29 mouse cellular contexts compared by ENCODE assay signal in genomic region chr2:131138296-131138695, GRCm38 (mm10). TPM values are rescaled to one million over a fixed set of nuclear protein-coding genes. Genes with fewer than 3 reads are reported as not detected.
A peak's percentile ranks its signal among the peaks of the same experiment; 100 is the strongest.
DNase-seq lines count a peak whose midpoint lies in the region; ATAC-seq and TF ChIP-seq lines count a peak whose summit lies in the region.
"Had no signal": no experiment of that assay in that cellular context is flagged by ENCODE, and none has a peak within 500 bp of the region (broad histone marks: within the 10 kb centered on the region; RNA-seq: fewer than 3 reads in every experiment).

No protein-coding gene starts in this region.

- peaks cover 32% of the 10 kb centered on the region for H3K4me1 ChIP-seq in heart, postnatal 0 days (ENCODE audit: control insufficient read depth, insufficient read depth)
- H3K4me1 ChIP-seq in heart, embryonic 12.5 days (replicated peaks), result peaks cover 49% of the 10 kb centered on the region
- H3K4me1 ChIP-seq in liver, embryonic 13.5 days (replicated peaks), result peaks cover 93% of the 10 kb centered on the region
- H3K4me1 ChIP-seq in liver, embryonic 11.5 days (replicated peaks; ENCODE audit: control insufficient read depth, insufficient read depth, low read length), result peaks cover 45% of the 10 kb centered on the region
- H3K4me1 ChIP-seq: forebrain, embryonic 15.5 days had no signal

- ATAC-seq in heart, postnatal 0 days (ENCODE audit: insufficient read depth, low read depth), result no peak
- ATAC-seq in heart, embryonic 12.5 days (ENCODE audit: insufficient number of reproducible peaks, low FRiP score), result no peak
- no peak for ATAC-seq in liver, embryonic 13.5 days (ENCODE audit: low read depth)
- no peak for ATAC-seq in liver, embryonic 11.5 days (replicated peaks; ENCODE audit: low FRiP score)
- ATAC-seq: forebrain, embryonic 15.5 days; hindbrain, postnatal 0 days; intestine, postnatal 0 days; midbrain, embryonic 13.5 days had no signal

- no peaks in the 10 kb centered on the region for H3K9me3 ChIP-seq in heart, postnatal 0 days (replicated peaks; ENCODE audit: control insufficient read depth, low read length)
- H3K9me3 ChIP-seq in heart, embryonic 12.5 days (replicated peaks), result no peaks in the 10 kb centered on the region
- H3K9me3 ChIP-seq in liver, embryonic 13.5 days (replicated peaks), result no peaks in the 10 kb centered on the region
- no peaks in the 10 kb centered on the region for H3K9me3 ChIP-seq in liver, embryonic 11.5 days (ENCODE audit: control insufficient read depth, low read length)
- H3K9me3 ChIP-seq: forebrain, embryonic 15.5 days; limb, embryonic 15.5 days; midbrain, embryonic 13.5 days; neural tube, embryonic 12.5 days; stomach, embryonic 15.5 days had no signal

- no peak overlapping the region for H3K4me3 ChIP-seq in heart, postnatal 0 days (ENCODE audit: low read depth, low read length)
- H3K4me3 ChIP-seq in heart, embryonic 12.5 days, result no peak overlapping the region
- H3K4me3 ChIP-seq in liver, embryonic 13.5 days (replicated peaks), result no peak overlapping the region
- H3K4me3 ChIP-seq in liver, embryonic 11.5 days (ENCODE audit: low read depth, low read length), result no peak overlapping the region
- H3K4me3 ChIP-seq: forebrain, embryonic 15.5 days; layer of hippocampus, adult 2 months; limb, embryonic 15.5 days; midbrain, embryonic 13.5 days; neural tube, embryonic 12.5 days; stomach, embryonic 15.5 days had no signal

- no peak for TF ChIP-seq CTCF in heart, postnatal 0 days (IDR thresholded peaks at IDR 0.05; ENCODE audit: low read depth)

- DNase-seq in heart, postnatal 0 days (ENCODE audit: low spot score), result peak; percentile 2
- DNase-seq in liver, embryonic 13.5 days, result no peak
- no peak for DNase-seq in liver, embryonic 11.5 days (ENCODE audit: low spot score)
- DNase-seq in urinary bladder, adult 2 months (ENCODE audit: low spot score), result peak; percentile 10
- no peak for DNase-seq in urinary bladder, postnatal 36 days (ENCODE audit: low spot score in 2 of 2)
- DNase-seq in layer of hippocampus, postnatal 10 days (ENCODE audit: low spot score in 2 of 2), result no peak
- DNase-seq: adrenal gland, postnatal 36 days; cerebellum, postnatal 25 days; embryo, embryonic 11 days; lung, postnatal 10 days; spleen, adult 18-20 months had no signal

- H3K27ac ChIP-seq in heart, postnatal 0 days (ENCODE audit: low read depth), result peak overlapping the region; percentile 30; the same call in 1 of the 2 replicates
- no peak overlapping the region for H3K27ac ChIP-seq in heart, embryonic 12.5 days (ENCODE audit: poor library complexity, severe bottlenecking)
- H3K27ac ChIP-seq in liver, embryonic 13.5 days, result peak overlapping the region; percentile 76
- H3K27ac ChIP-seq in liver, embryonic 11.5 days (ENCODE audit: low read depth, low read length), result no peak overlapping the region
- H3K27ac ChIP-seq: forebrain, embryonic 15.5 days; hindbrain, postnatal 0 days; kidney, postnatal 0 days; layer of hippocampus, adult 2 months; limb, embryonic 15.5 days; midbrain, embryonic 13.5 days; neural tube, embryonic 12.5 days; stomach, embryonic 15.5 days had no signal

- no peak overlapping the region for H3K9ac ChIP-seq in heart, postnatal 0 days (replicated peaks; ENCODE audit: low read depth, low read length)
- no peak overlapping the region for H3K9ac ChIP-seq in heart, embryonic 12.5 days
- H3K9ac ChIP-seq in liver, embryonic 13.5 days, result no peak overlapping the region
- no peak overlapping the region for H3K9ac ChIP-seq in liver, embryonic 11.5 days (ENCODE audit: low read depth, low read length)
- H3K9ac ChIP-seq: forebrain, embryonic 15.5 days; limb, embryonic 15.5 days; midbrain, embryonic 13.5 days; neural tube, embryonic 12.5 days; stomach, embryonic 15.5 days had no signal

- no peaks in the 10 kb centered on the region for H3K27me3 ChIP-seq in heart, postnatal 0 days (ENCODE audit: control insufficient read depth, insufficient read depth, low read length)
- no peaks in the 10 kb centered on the region for H3K27me3 ChIP-seq in heart, embryonic 12.5 days (replicated peaks)
- no peaks in the 10 kb centered on the region for H3K27me3 ChIP-seq in liver, embryonic 13.5 days
- no peaks in the 10 kb centered on the region for H3K27me3 ChIP-seq in liver, embryonic 11.5 days (replicated peaks; ENCODE audit: control insufficient read depth, insufficient read depth, low read length)
- H3K27me3 ChIP-seq: forebrain, embryonic 15.5 days; limb, embryonic 15.5 days; midbrain, embryonic 13.5 days; neural tube, embryonic 12.5 days; stomach, embryonic 15.5 days had no signal

- no peak for TF ChIP-seq EP300 in heart, postnatal 0 days (IDR thresholded peaks at IDR 0.05; ENCODE audit: low read depth)

- H3K4me2 ChIP-seq in heart, postnatal 0 days (ENCODE audit: low read depth, low read length), result no peak overlapping the region
- no peak overlapping the region for H3K4me2 ChIP-seq in heart, embryonic 12.5 days
- H3K4me2 ChIP-seq in liver, embryonic 13.5 days, result no peak overlapping the region
- H3K4me2 ChIP-seq in liver, embryonic 11.5 days, result no peak overlapping the region
- H3K4me2 ChIP-seq: forebrain, embryonic 15.5 days; limb, embryonic 15.5 days; midbrain, embryonic 13.5 days; neural tube, embryonic 12.5 days; stomach, embryonic 15.5 days had no signal

- 76% methylated on average over 4 of the region's 4 CpGs for WGBS in heart, postnatal 0 days
- 88% methylated on average over 4 of the region's 4 CpGs for WGBS in heart, embryonic 12.5 days
- 73% methylated on average over 4 of the region's 4 CpGs for WGBS in liver, embryonic 13.5 days (ENCODE audit: insufficient replicate concordance)
- WGBS in liver, embryonic 11.5 days, result 78% methylated on average over 4 of the region's 4 CpGs

- peaks cover 13% of the 10 kb centered on the region for H3K36me3 ChIP-seq in heart, postnatal 0 days (replicated peaks; ENCODE audit: control insufficient read depth, insufficient read depth, low read length)
- H3K36me3 ChIP-seq in heart, embryonic 12.5 days, result peaks cover 28% of the 10 kb centered on the region
- H3K36me3 ChIP-seq in liver, embryonic 13.5 days, result peaks cover 21% of the 10 kb centered on the region
- peaks cover 8% of the 10 kb centered on the region; the same call in 1 of the 2 replicates for H3K36me3 ChIP-seq in liver, embryonic 11.5 days (ENCODE audit: control insufficient read depth, insufficient read depth, low read length)

RNA-seq across cellular contexts. Expression of gene Gm11037, which starts 5.0 kb away (rescaled TPM):
- total RNA-seq in heart, postnatal 0 days (2014; rRNA removed; ENCODE audit: low replicate concordance), result not detected in 2 replicates
- not detected in 2 replicates for polyA plus RNA-seq in heart, postnatal 0 days (2015; fragmentation: Nextera tagmentation; extraction: Ambion mirVana)
- polyA plus RNA-seq in heart, embryonic 12.5 days (2016; fragmentation: Nextera tagmentation; extraction: Ambion mirVana), result not detected in 2 replicates
- polyA plus RNA-seq in liver, embryonic 13.5 days (2015; fragmentation: Nextera tagmentation; extraction: Ambion mirVana), result not detected in 2 replicates
- not detected in 2 replicates for polyA plus RNA-seq in liver, embryonic 11.5 days (2014; fragmentation: Nextera tagmentation; extraction: Ambion mirVana)
- polyA plus RNA-seq in urinary bladder, adult 2 months (2012; rRNA removed), result not detected in 2 replicates
- not detected for total RNA-seq in layer of hippocampus, postnatal 10 days (2021)
- total RNA-seq: adrenal gland, postnatal 36 days; heart, postnatal 36 days; hindbrain, postnatal 0 days; layer of hippocampus, adult 2 months; left cerebral cortex, adult 18-20 months; left cerebral cortex, postnatal 36 days; megakaryocyte progenitor cell, adult 5-6 weeks had no signal
- polyA plus RNA-seq: C2C12; embryonic facial prominence, embryonic 14.5 days; forebrain, embryonic 15.5 days; gonadal fat pad, adult 2 months; hindbrain, postnatal 0 days; intestine, postnatal 0 days; kidney, postnatal 0 days; limb, embryonic 15.5 days; midbrain, embryonic 13.5 days; neural tube, embryonic 12.5 days; stomach, embryonic 15.5 days; thymus, postnatal 0 days had no signal

RNA-seq across cellular contexts. Expression of gene Hspa12b, which starts 11.2 kb away (rescaled TPM):
- 17.1 and 29.3 TPM in 2 replicates for total RNA-seq in heart, postnatal 0 days (2014; rRNA removed; ENCODE audit: low replicate concordance)
- 7.2 and 9.0 TPM in 2 replicates for polyA plus RNA-seq in heart, postnatal 0 days (2015; fragmentation: Nextera tagmentation; extraction: Ambion mirVana)
- 8.7 and 8.9 TPM in 2 replicates for polyA plus RNA-seq in heart, embryonic 12.5 days (2016; fragmentation: Nextera tagmentation; extraction: Ambion mirVana)
- polyA plus RNA-seq in liver, embryonic 13.5 days (2015; fragmentation: Nextera tagmentation; extraction: Ambion mirVana), result 2.1 and 2.2 TPM in 2 replicates
- polyA plus RNA-seq in liver, embryonic 11.5 days (2014; fragmentation: Nextera tagmentation; extraction: Ambion mirVana), result 5.5 TPM in 2 replicates
- polyA plus RNA-seq in urinary bladder, adult 2 months (2012; rRNA removed), result 33.1 and 34.8 TPM in 2 replicates
- 10 to 100 TPM in 1 of 2 experiments, 1 to 10 TPM in 1; 9.3 to 10.9 TPM for total RNA-seq in layer of hippocampus, postnatal 10 days (2021)

RNA-seq across cellular contexts. Expression of gene 1700037H04Rik, which starts 21.6 kb away (rescaled TPM):
- total RNA-seq in heart, postnatal 0 days (2014; rRNA removed; ENCODE audit: low replicate concordance), result 48.3 and 88.8 TPM in 2 replicates
- polyA plus RNA-seq in heart, postnatal 0 days (2015; fragmentation: Nextera tagmentation; extraction: Ambion mirVana), result 35.9 and 39.7 TPM in 2 replicates
- polyA plus RNA-seq in heart, embryonic 12.5 days (2016; fragmentation: Nextera tagmentation; extraction: Ambion mirVana), result 69.2 and 69.6 TPM in 2 replicates
- polyA plus RNA-seq in liver, embryonic 13.5 days (2015; fragmentation: Nextera tagmentation; extraction: Ambion mirVana), result 124 and 129 TPM in 2 replicates
- 130 TPM in 2 replicates for polyA plus RNA-seq in liver, embryonic 11.5 days (2014; fragmentation: Nextera tagmentation; extraction: Ambion mirVana)
- polyA plus RNA-seq in urinary bladder, adult 2 months (2012; rRNA removed), result 51.9 and 54.5 TPM in 2 replicates
- 10 to 100 TPM; 64.4 to 70.0 TPM for total RNA-seq in layer of hippocampus, postnatal 10 days (2021)

RNA-seq across cellular contexts. Expression of gene Cenpb, which starts 41.6 kb away (rescaled TPM):
- total RNA-seq in heart, postnatal 0 days (2014; rRNA removed; ENCODE audit: low replicate concordance), result 62.9 and 84.8 TPM in 2 replicates
- polyA plus RNA-seq in heart, postnatal 0 days (2015; fragmentation: Nextera tagmentation; extraction: Ambion mirVana), result 7.1 and 7.8 TPM in 2 replicates
- polyA plus RNA-seq in heart, embryonic 12.5 days (2016; fragmentation: Nextera tagmentation; extraction: Ambion mirVana), result 6.9 and 7.2 TPM in 2 replicates
- 3.5 and 4.5 TPM in 2 replicates for polyA plus RNA-seq in liver, embryonic 13.5 days (2015; fragmentation: Nextera tagmentation; extraction: Ambion mirVana)
- polyA plus RNA-seq in liver, embryonic 11.5 days (2014; fragmentation: Nextera tagmentation; extraction: Ambion mirVana), result 3.8 and 4.9 TPM in 2 replicates
- polyA plus RNA-seq in urinary bladder, adult 2 months (2012; rRNA removed), result 60.4 and 94.3 TPM in 2 replicates
- 100 to 1,000 TPM; 106 to 108 TPM for total RNA-seq in layer of hippocampus, postnatal 10 days (2021)

RNA-seq across cellular contexts. Expression of gene Cdc25b, which starts 48.5 kb away (rescaled TPM):
- 15.3 and 31.9 TPM in 2 replicates for total RNA-seq in heart, postnatal 0 days (2014; rRNA removed; ENCODE audit: low replicate concordance)
- polyA plus RNA-seq in heart, postnatal 0 days (2015; fragmentation: Nextera tagmentation; extraction: Ambion mirVana), result 12.1 and 15.0 TPM in 2 replicates
- polyA plus RNA-seq in heart, embryonic 12.5 days (2016; fragmentation: Nextera tagmentation; extraction: Ambion mirVana), result 38.7 and 39.1 TPM in 2 replicates
- 171 and 201 TPM in 2 replicates for polyA plus RNA-seq in liver, embryonic 13.5 days (2015; fragmentation: Nextera tagmentation; extraction: Ambion mirVana)
- polyA plus RNA-seq in liver, embryonic 11.5 days (2014; fragmentation: Nextera tagmentation; extraction: Ambion mirVana), result 76.4 and 85.4 TPM in 2 replicates
- 38.9 and 39.3 TPM in 2 replicates for polyA plus RNA-seq in urinary bladder, adult 2 months (2012; rRNA removed)
- total RNA-seq in layer of hippocampus, postnatal 10 days (2021), result 10 to 100 TPM; 19.7 to 27.0 TPM

Comparison
In these comparisons a context has a peak if more than half of its experiments do, and no peak if none do; other contexts are left out.
1. DNase-seq: peak in heart, postnatal 0 days (single experiment) and urinary bladder, adult 2 months (single experiment); none in liver, embryonic 13.5 days (single experiment), liver, embryonic 11.5 days (single experiment), urinary bladder, postnatal 36 days (0 of 2) and layer of hippocampus, postnatal 10 days (0 of 2).
2. H3K27ac ChIP-seq: peak in heart, postnatal 0 days (single experiment) and liver, embryonic 13.5 days (single experiment); none in heart, embryonic 12.5 days (single experiment) and liver, embryonic 11.5 days (single experiment).